Mouse (Mus musculus) myocyte (in vitro differentiated cells): ENCODE measurements at regions not wholly inside any gene's neighbourhood (a gene's known extent, or its start where the extent isn't known, plus 50 kb on each side); places are given as distances from the start of the nearest gene placed in this dataset.

ENCODE experiments used
- E2F4 ChIP-seq: IDR thresholded peaks from one replicate; pipeline ENCODE4 v1.6.1; 2011; ENCODE audit warnings: mild to moderate bottlenecking, control low read depth, moderate library complexity; ENCODE audit not compliant: insufficient read depth
- MAX ChIP-seq: IDR thresholded peaks from one replicate; pipeline ENCODE4 v1.6.1; 2011; ENCODE audit warnings: low read depth, mild to moderate bottlenecking, control low read depth
- MYOG ChIP-seq, 3 experiments: IDR thresholded peaks; one replicate each; pipeline ENCODE4 v1.6.1; 2011; ENCODE audit warnings: control low read depth in 2 of 3, low read depth in 2 of 3, mild to moderate bottlenecking in 2 of 3; ENCODE audit not compliant: insufficient read length in 2 of 3, control insufficient read depth in 1 of 3, insufficient read depth in 1 of 3
- POLR2A ChIP-seq: IDR thresholded peaks from one replicate; pipeline ENCODE4 v1.6.1; 2011; ENCODE audit warnings: low read depth, mild to moderate bottlenecking, control low read depth, moderate library complexity; ENCODE audit not compliant: insufficient read length
- POLR2AphosphoS2 ChIP-seq: IDR thresholded peaks from one replicate; pipeline ENCODE4 v1.6.1; 2011; ENCODE audit warnings: low read depth, control low read depth; ENCODE audit not compliant: insufficient read length
- TCF12 ChIP-seq: IDR thresholded peaks from one replicate; pipeline ENCODE4 v1.6.1; 2011; ENCODE audit warnings: mild to moderate bottlenecking, control low read depth; ENCODE audit not compliant: poor library complexity, insufficient read depth, severe bottlenecking
- TCF3 ChIP-seq: IDR thresholded peaks from one replicate; pipeline ENCODE4 v1.6.1; 2011; ENCODE audit warnings: low read depth, control low read depth; ENCODE audit not compliant: insufficient read length
- USF1 ChIP-seq: IDR thresholded peaks from one replicate; pipeline ENCODE4 v1.6.1; 2011; ENCODE audit warnings: low read depth, mild to moderate bottlenecking, control low read depth, moderate library complexity

- TF ChIP-seq MYOG (IDR thresholded peaks at IDR 0.05; ENCODE audit: control insufficient read depth in 1 of 3, insufficient read depth in 1 of 3, insufficient read length in 2 of 3, low read depth in 2 of 3) (no peak), TCF12 (no peak), USF1 (no peak), POLR2A (no peak), MAX (no peak), POLR2AphosphoS2 (no peak), TCF3 (no peak), E2F4 (no peak)
Measured at GRCm38 (mm10) chrX:11776236-11776899, 383.8 kb downstream of the Bcor start.
